Mouse (Mus musculus): ENCODE results near the gene Chmp3.

The Chmp3 gene

DNA sequence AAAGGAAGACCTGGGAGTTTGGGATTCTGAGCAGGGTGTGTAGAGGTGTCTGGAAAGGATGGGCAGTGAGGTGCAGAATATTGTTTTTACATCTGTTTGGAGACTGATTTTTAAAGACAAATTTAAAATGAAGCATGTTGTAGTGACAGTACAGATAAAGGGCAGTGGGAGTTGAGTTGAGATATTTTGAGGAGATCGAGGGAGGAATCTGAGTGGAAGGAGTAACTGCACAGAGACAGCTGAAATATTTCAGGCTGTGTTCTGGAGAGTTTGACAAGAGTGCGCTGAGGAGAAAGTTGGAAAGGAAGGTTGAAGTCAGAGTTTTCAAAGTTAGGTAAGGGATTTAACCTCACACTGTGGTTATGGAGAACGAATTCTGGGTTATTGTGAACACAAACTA lies 25.0 kb downstream of the Chmp3 start:
- no peaks in the 10 kb centered on the region for H3K27me3 ChIP-seq (ENCODE audit: control insufficient read depth, insufficient read depth, low read length, poor library complexity, severe bottlenecking)
- peaks cover 2% of the 10 kb centered on the region; the same call in 1 of the 2 replicates for H3K36me3 ChIP-seq (ENCODE audit: control insufficient read depth, insufficient read depth, low read length, poor library complexity, severe bottlenecking)
- DNase-seq (ENCODE audit: low read depth, low spot score) = no peak

- H3K36me3 ChIP-seq (ENCODE audit: control insufficient read depth, insufficient read depth, low read length, poor library complexity, severe bottlenecking) = peaks cover 2% of the 10 kb centered on the region; the same call in 1 of the 2 replicates
- no peaks in the 10 kb centered on the region for H3K27me3 ChIP-seq (ENCODE audit: control insufficient read depth, insufficient read depth, low read length, poor library complexity, severe bottlenecking)
- DNase-seq (ENCODE audit: low read depth, low spot score) = no peak
These were observed 25.4 kb downstream of the Chmp3 start for GRCm38 (mm10) chr6:71569025-71569424.

DNA sequence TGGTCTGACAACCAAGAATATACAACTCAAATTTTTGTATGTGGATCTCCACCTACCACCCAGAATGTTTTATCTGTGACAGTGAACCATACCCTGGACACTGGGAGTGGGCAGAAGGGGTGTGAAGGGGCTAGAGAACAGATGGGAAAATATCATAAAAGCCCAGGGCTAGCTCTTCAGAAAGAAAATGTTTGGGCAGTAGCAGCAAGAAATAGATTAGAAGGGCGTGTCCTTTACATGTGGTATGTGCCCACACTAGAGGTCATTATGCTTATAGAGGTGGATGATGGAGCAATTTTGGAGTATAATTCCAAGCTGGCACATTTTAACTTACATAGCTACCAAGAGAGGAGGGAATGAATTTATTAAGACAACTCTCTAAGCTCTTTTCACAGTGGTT lies 31.8 kb downstream of the Chmp3 start:
- no peak for DNase-seq (ENCODE audit: low read depth, low spot score)
- Histone ChIP-seq H3K36me3 (ENCODE audit: control insufficient read depth, insufficient read depth, low read length, poor library complexity, severe bottlenecking) (peaks cover 10% of the 10 kb centered on the region), H3K27me3 (ENCODE audit: control insufficient read depth, insufficient read depth, low read length, poor library complexity, severe bottlenecking) (no peaks in the 10 kb centered on the region)

DNA sequence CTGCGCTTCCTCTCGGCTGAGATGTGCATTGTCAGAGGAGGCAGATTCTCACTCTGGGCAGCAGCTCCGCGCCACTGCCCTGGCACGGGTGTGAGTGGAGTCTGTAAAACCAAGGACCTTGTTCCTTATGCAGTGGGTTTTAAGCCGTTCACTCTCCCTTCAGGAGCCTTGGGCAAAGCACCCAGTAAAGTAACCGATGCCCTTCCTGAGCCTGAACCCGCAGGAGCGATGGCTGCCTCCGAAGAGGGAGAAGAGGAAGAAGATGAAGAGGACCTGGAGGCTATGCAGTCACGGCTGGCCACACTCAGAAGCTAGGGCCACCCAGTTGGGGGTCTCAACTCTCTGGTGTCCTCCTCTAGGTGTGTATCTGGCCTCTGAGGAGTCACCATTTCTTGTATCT lies 35.9 kb downstream of the Chmp3 start:
- no peak for DNase-seq (ENCODE audit: low read depth, low spot score)
- no peaks in the 10 kb centered on the region for H3K27me3 ChIP-seq (ENCODE audit: control insufficient read depth, insufficient read depth, low read length, poor library complexity, severe bottlenecking)
- peaks cover 9% of the 10 kb centered on the region for H3K36me3 ChIP-seq (ENCODE audit: control insufficient read depth, insufficient read depth, low read length, poor library complexity, severe bottlenecking)

DNA sequence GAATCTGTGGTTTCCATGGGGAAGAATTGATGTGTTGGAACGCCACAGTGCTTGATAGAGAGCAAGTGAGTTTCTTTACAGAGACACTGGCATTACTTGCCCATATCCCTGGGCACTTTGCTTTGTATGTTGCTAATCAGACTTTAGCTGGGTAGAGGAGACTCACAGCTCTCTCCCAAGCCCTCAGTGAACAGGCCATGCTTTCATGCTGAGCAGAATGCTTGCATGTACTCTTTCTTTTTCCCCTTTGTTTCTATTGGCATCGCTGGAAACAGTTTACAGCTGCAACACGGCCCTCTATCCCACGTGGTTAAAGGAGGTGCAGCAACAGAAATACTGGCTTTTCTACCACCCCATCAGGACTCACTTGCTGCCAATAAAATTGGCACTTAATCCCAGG lies 39.6 kb downstream of the Chmp3 start:
- no peaks in the 10 kb centered on the region for H3K27me3 ChIP-seq (ENCODE audit: control insufficient read depth, insufficient read depth, low read length, poor library complexity, severe bottlenecking)
- DNase-seq (ENCODE audit: low read depth, low spot score) = no peak
- H3K36me3 ChIP-seq (ENCODE audit: control insufficient read depth, insufficient read depth, low read length, poor library complexity, severe bottlenecking) = peaks cover 7% of the 10 kb centered on the region

DNA sequence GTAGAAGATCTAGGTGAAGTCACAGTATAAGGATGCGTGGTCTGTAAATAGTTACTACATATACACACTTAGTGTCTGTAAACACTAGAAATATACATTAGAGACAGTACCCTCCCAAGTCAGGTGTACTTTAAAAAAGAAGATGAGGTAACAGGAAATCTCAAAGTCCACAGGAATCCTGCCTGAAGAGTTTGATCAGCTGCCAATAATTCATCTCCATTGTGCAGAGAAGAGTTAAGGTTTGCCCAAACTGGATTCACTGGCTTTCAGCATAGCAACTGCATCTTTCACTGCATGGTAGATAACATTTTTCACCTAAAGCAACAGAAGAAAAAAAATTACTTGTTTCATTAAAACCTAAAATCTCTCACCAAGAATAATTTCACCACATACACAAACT lies 45.8 kb downstream of the Chmp3 start:
- Histone ChIP-seq H3K36me3 (ENCODE audit: control insufficient read depth, insufficient read depth, low read length, poor library complexity, severe bottlenecking) (peaks cover 13% of the 10 kb centered on the region), H3K27me3 (ENCODE audit: control insufficient read depth, insufficient read depth, low read length, poor library complexity, severe bottlenecking) (no peaks in the 10 kb centered on the region)
- DNase-seq (ENCODE audit: low read depth, low spot score) = no peak

GRCm38 (mm10) chr6:71590154-71590553 lies 46.6 kb downstream of the Chmp3 start:
- no peak for DNase-seq (ENCODE audit: low read depth, low spot score)
- Histone ChIP-seq H3K27me3 (ENCODE audit: control insufficient read depth, insufficient read depth, low read length, poor library complexity, severe bottlenecking) (no peaks in the 10 kb centered on the region), H3K36me3 (ENCODE audit: control insufficient read depth, insufficient read depth, low read length, poor library complexity, severe bottlenecking) (peaks cover 13% of the 10 kb centered on the region)

GRCm38 (mm10) chr6:71607756-71608155 lies 64.2 kb downstream of the Chmp3 start:
- Histone ChIP-seq H3K36me3 (ENCODE audit: control insufficient read depth, insufficient read depth, low read length, poor library complexity, severe bottlenecking) (peaks cover 22% of the 10 kb centered on the region), H3K27me3 (ENCODE audit: control insufficient read depth, insufficient read depth, low read length, poor library complexity, severe bottlenecking) (no peaks in the 10 kb centered on the region)
- DNase-seq (ENCODE audit: low read depth, low spot score) = no peak

DNA sequence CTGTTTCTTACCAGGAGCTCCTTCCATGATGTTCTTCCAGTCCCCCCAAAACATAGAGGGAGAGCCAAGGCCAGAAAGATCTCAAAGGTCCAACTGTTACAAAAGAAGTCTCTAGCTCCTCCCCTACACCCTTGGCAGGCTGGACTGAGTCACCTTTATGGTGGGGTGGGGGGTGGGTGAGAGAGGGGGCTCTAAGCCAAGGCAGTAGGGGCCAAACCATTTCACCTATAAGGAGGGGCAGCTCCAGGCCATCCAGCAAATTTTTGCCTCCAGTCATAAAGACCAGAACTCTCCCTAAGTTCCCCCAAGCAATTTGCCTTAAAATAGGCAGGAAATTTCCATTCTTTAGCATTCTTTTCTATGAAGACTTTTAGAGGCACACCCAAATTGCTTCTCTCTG lies 65.4 kb downstream of the Chmp3 start:
- peaks cover 20% of the 10 kb centered on the region for H3K36me3 ChIP-seq (ENCODE audit: control insufficient read depth, insufficient read depth, low read length, poor library complexity, severe bottlenecking)
- H3K27me3 ChIP-seq (ENCODE audit: control insufficient read depth, insufficient read depth, low read length, poor library complexity, severe bottlenecking) = no peaks in the 10 kb centered on the region
- no peak for DNase-seq (ENCODE audit: low read depth, low spot score)

DNA sequence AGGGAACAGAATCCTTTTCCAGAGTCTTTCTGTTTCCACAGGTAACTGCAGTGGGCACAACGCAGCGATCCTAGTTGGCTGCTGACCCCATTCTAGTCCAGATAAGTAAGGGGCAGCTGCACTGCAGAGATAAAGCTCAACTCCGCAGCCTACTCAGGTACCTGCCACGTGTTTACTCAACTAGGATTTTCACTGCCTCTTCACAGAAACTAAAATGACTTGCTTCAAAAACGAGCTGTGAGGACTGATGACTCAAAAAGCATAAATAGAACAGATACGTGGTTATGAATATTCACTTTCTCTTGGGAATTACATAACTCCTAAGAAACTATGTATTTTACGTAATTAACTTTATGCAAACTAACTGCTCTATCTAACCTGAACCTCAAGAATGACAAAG lies 66.4 kb downstream of the Chmp3 start:
- no peaks in the 10 kb centered on the region for H3K27me3 ChIP-seq (ENCODE audit: control insufficient read depth, insufficient read depth, low read length, poor library complexity, severe bottlenecking)
- DNase-seq (ENCODE audit: low read depth, low spot score) = no peak
- peaks cover 20% of the 10 kb centered on the region for H3K36me3 ChIP-seq (ENCODE audit: control insufficient read depth, insufficient read depth, low read length, poor library complexity, severe bottlenecking)

- Histone ChIP-seq H3K36me3 (ENCODE audit: control insufficient read depth, insufficient read depth, low read length, poor library complexity, severe bottlenecking) (peaks cover 23% of the 10 kb centered on the region), H3K27me3 (ENCODE audit: control insufficient read depth, insufficient read depth, low read length, poor library complexity, severe bottlenecking) (no peaks in the 10 kb centered on the region)
- DNase-seq (ENCODE audit: low read depth, low spot score) = no peak
These were observed 69.6 kb downstream of the Chmp3 start for GRCm38 (mm10) chr6:71613225-71613624.

DNA sequence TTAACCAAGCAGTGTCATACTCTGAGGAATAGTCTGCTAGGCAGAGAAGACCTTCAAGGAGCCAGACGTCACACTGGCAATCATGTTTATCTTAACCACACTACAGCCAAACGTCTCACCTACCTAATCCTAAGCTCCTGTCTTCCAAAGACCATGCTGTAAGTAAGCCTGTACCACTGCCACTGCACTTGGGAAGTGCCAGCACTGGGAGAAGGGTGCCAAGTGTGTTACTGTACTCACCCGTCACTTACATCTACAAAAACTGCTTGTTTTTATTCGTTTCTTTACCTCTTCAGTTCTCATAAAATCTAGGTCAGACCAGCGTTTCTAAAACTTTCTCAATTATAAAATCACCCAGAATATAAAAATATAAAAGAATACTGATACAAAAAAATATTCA lies 73.4 kb downstream of the Chmp3 start:
- Histone ChIP-seq H3K36me3 (ENCODE audit: control insufficient read depth, insufficient read depth, low read length, poor library complexity, severe bottlenecking) (peaks cover 13% of the 10 kb centered on the region), H3K27me3 (ENCODE audit: control insufficient read depth, insufficient read depth, low read length, poor library complexity, severe bottlenecking) (no peaks in the 10 kb centered on the region)
- no peak for DNase-seq (ENCODE audit: low read depth, low spot score)

GRCm38 (mm10) chr6:71621551-71621950 lies 78.0 kb downstream of the Chmp3 start:
- H3K36me3 ChIP-seq (ENCODE audit: control insufficient read depth, insufficient read depth, low read length, poor library complexity, severe bottlenecking) = peaks cover 19% of the 10 kb centered on the region
- H3K27me3 ChIP-seq (ENCODE audit: control insufficient read depth, insufficient read depth, low read length, poor library complexity, severe bottlenecking) = no peaks in the 10 kb centered on the region
- DNase-seq (ENCODE audit: low read depth, low spot score) = no peak

DNA sequence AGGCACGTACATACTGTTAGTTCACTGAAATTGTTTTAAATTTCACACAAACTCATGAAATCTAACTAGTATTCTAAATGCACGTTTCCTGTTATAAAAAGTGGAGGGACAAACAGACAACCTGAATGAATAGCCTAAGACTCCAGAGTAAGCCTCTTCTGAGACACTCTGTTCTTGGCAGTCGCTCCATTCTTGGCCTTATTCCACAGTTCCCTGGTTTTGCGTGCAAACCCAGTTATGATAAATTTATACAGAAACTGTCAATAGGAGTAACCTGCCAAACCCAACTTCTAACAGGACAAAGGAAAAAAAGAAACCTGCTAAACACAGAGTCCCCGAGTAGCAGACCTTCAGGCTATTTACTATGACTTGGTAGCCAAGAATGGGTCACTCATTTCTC lies 78.4 kb downstream of the Chmp3 start:
- Histone ChIP-seq H3K27me3 (ENCODE audit: control insufficient read depth, insufficient read depth, low read length, poor library complexity, severe bottlenecking) (no peaks in the 10 kb centered on the region), H3K36me3 (ENCODE audit: control insufficient read depth, insufficient read depth, low read length, poor library complexity, severe bottlenecking) (peaks cover 17% of the 10 kb centered on the region)
- no peak for DNase-seq (ENCODE audit: low read depth, low spot score)

GRCm38 (mm10) chr6:71624723-71625122 lies 81.1 kb downstream of the Chmp3 start:
- DNase-seq (ENCODE audit: low read depth, low spot score) = no peak
- Histone ChIP-seq H3K36me3 (ENCODE audit: control insufficient read depth, insufficient read depth, low read length, poor library complexity, severe bottlenecking) (peaks cover 13% of the 10 kb centered on the region; the same call in 1 of the 2 replicates), H3K27me3 (ENCODE audit: control insufficient read depth, insufficient read depth, low read length, poor library complexity, severe bottlenecking) (no peaks in the 10 kb centered on the region)

GRCm38 (mm10) chr6:71625984-71626383 lies 82.4 kb downstream of the Chmp3 start:
- peaks cover 14% of the 10 kb centered on the region; the same call in 1 of the 2 replicates for H3K36me3 ChIP-seq (ENCODE audit: control insufficient read depth, insufficient read depth, low read length, poor library complexity, severe bottlenecking)
- H3K27me3 ChIP-seq (ENCODE audit: control insufficient read depth, insufficient read depth, low read length, poor library complexity, severe bottlenecking) = no peaks in the 10 kb centered on the region
- DNase-seq (ENCODE audit: low read depth, low spot score) = no peak

Measured in splenic B cell, adult 2 months (primary cell).